Mouse (Mus musculus) heart, postnatal 0 days (tissue): ENCODE results near the gene Ablim1.

Experiments
- CTCF ChIP-seq: IDR thresholded peaks from 2 replicates; pipeline ENCODE4 v1.5.1; 2016; ENCODE audit warnings: antibody characterized with exemption, control low read depth, low read depth
- EP300 ChIP-seq: IDR thresholded peaks from 2 replicates; pipeline ENCODE4 v1.6.1; 2016; ENCODE audit warnings: antibody characterized with exemption, low read depth

- no peak for TF ChIP-seq CTCF
- TF ChIP-seq EP300 = no peak
Measured at GRCm38 (mm10) chr19:57175077-57175476, 139.6 kb downstream of the Ablim1 start.
